Mouse (Mus musculus): Measurements from ENCODE around the gene Ccdc71. TPM values are rescaled to one million over a fixed set of nuclear protein-coding genes. Genes with fewer than 3 reads are reported as not detected.

The Ccdc71 gene
- polyA plus RNA-seq, 1 experiment from 2014 or later, result 48.6 TPM

- DNase-seq (ENCODE audit: low spot score), result no peak
- Histone ChIP-seq H3K9ac (ENCODE audit: low read depth, low read length) (no peak overlapping the region), H3K36me3 (ENCODE audit: control insufficient read depth, insufficient read depth, low read length) (peaks cover 18% of the 10 kb centered on the region), H3K4me1 (replicated peaks; ENCODE audit: control insufficient read depth, insufficient read depth, low read length) (peaks cover 11% of the 10 kb centered on the region), H3K27me3 (replicated peaks; ENCODE audit: control insufficient read depth, insufficient read depth, low read length) (no peaks in the 10 kb centered on the region), H3K9me3 (ENCODE audit: control insufficient read depth, low read length) (no peaks in the 10 kb centered on the region), H3K4me2 (no peak overlapping the region), H3K4me3 (ENCODE audit: low read depth, low read length) (no peak overlapping the region), H3K27ac (ENCODE audit: low read depth, low read length) (no peak overlapping the region)
- 77% methylated on average over 2 of the region's 2 CpGs for WGBS
- ATAC-seq (replicated peaks; ENCODE audit: low FRiP score), result no peak
Observed at GRCm38 (mm10) chr9:108466219-108466618, 5.9 kb downstream of the Ccdc71 start.

- H3K4me2 ChIP-seq, result no peak overlapping the region
- no peak overlapping the region for H3K27ac ChIP-seq (ENCODE audit: low read depth, low read length)
- no peak for DNase-seq (ENCODE audit: low spot score)
- peaks cover 3% of the 10 kb centered on the region; the same call in 1 of the 2 replicates for H3K36me3 ChIP-seq (ENCODE audit: control insufficient read depth, insufficient read depth, low read length)
- H3K27me3 ChIP-seq (replicated peaks; ENCODE audit: control insufficient read depth, insufficient read depth, low read length), result no peaks in the 10 kb centered on the region
- H3K9me3 ChIP-seq (ENCODE audit: control insufficient read depth, low read length), result no peaks in the 10 kb centered on the region
- no peak overlapping the region for H3K4me3 ChIP-seq (ENCODE audit: low read depth, low read length)
- H3K4me1 ChIP-seq (replicated peaks; ENCODE audit: control insufficient read depth, insufficient read depth, low read length), result no peaks in the 10 kb centered on the region
- no peak for ATAC-seq (replicated peaks; ENCODE audit: low FRiP score)
- WGBS, result 66% methylated on average over 5 of the region's 5 CpGs
- H3K9ac ChIP-seq (ENCODE audit: low read depth, low read length), result no peak overlapping the region
Observed at GRCm38 (mm10) chr9:108469430-108469829, 9.1 kb downstream of the Ccdc71 start.

GRCm38 (mm10) chr9:108469845-108470244, 9.5 kb downstream of the Ccdc71 start:
- Histone ChIP-seq H3K27ac (ENCODE audit: low read depth, low read length) (no peak overlapping the region), H3K4me3 (ENCODE audit: low read depth, low read length) (no peak overlapping the region), H3K9me3 (ENCODE audit: control insufficient read depth, low read length) (no peaks in the 10 kb centered on the region), H3K9ac (ENCODE audit: low read depth, low read length) (no peak overlapping the region), H3K4me2 (no peak overlapping the region), H3K4me1 (replicated peaks; ENCODE audit: control insufficient read depth, insufficient read depth, low read length) (no peaks in the 10 kb centered on the region), H3K36me3 (ENCODE audit: control insufficient read depth, insufficient read depth, low read length) (peaks cover 2% of the 10 kb centered on the region; the same call in 1 of the 2 replicates), H3K27me3 (replicated peaks; ENCODE audit: control insufficient read depth, insufficient read depth, low read length) (no peaks in the 10 kb centered on the region)
- 60% methylated on average over 4 of the region's 4 CpGs for WGBS
- ATAC-seq (replicated peaks; ENCODE audit: low FRiP score), result no peak
- DNase-seq (ENCODE audit: low spot score), result no peak

GRCm38 (mm10) chr9:108474528-108474927, 14.2 kb downstream of the Ccdc71 start:
- Histone ChIP-seq H3K27ac (ENCODE audit: low read depth, low read length) (no peak overlapping the region), H3K27me3 (replicated peaks; ENCODE audit: control insufficient read depth, insufficient read depth, low read length) (no peaks in the 10 kb centered on the region), H3K36me3 (ENCODE audit: control insufficient read depth, insufficient read depth, low read length) (no peaks in the 10 kb centered on the region; the same call in 1 of the 2 replicates), H3K9me3 (ENCODE audit: control insufficient read depth, low read length) (no peaks in the 10 kb centered on the region), H3K4me2 (no peak overlapping the region), H3K9ac (ENCODE audit: low read depth, low read length) (no peak overlapping the region), H3K4me3 (ENCODE audit: low read depth, low read length) (no peak overlapping the region), H3K4me1 (replicated peaks; ENCODE audit: control insufficient read depth, insufficient read depth, low read length) (peaks cover 11% of the 10 kb centered on the region)
- DNase-seq (ENCODE audit: low spot score) (no peak), ATAC-seq (replicated peaks; ENCODE audit: low FRiP score) (no peak)
- WGBS, result 47% methylated on average over 1 of the region's 1 CpGs

GRCm38 (mm10) chr9:108478638-108479156, 18.4 kb downstream of the Ccdc71 start:
- WGBS, result 2% methylated on average over 20 of the region's 20 CpGs
- Histone ChIP-seq H3K9ac (ENCODE audit: low read depth, low read length) (peak overlapping the region; percentile 32), H3K27ac (ENCODE audit: low read depth, low read length) (peak overlapping the region; percentile 53; the same call in 1 of the 2 replicates), H3K9me3 (ENCODE audit: control insufficient read depth, low read length) (no peaks in the 10 kb centered on the region), H3K4me2 (peak overlapping the region; percentile 73), H3K4me1 (replicated peaks; ENCODE audit: control insufficient read depth, insufficient read depth, low read length) (peaks cover 16% of the 10 kb centered on the region), H3K27me3 (replicated peaks; ENCODE audit: control insufficient read depth, insufficient read depth, low read length) (no peaks in the 10 kb centered on the region), H3K4me3 (ENCODE audit: low read depth, low read length) (peak overlapping the region; percentile 47), H3K36me3 (ENCODE audit: control insufficient read depth, insufficient read depth, low read length) (peaks cover 6% of the 10 kb centered on the region)
- DNase-seq (ENCODE audit: low spot score), result peak; percentile 73
- ATAC-seq (replicated peaks; ENCODE audit: low FRiP score), result peak; percentile 52; the same call in 1 of the 2 replicates

GRCm38 (mm10) chr9:108479241-108479640, 18.9 kb downstream of the Ccdc71 start:
- ATAC-seq (replicated peaks; ENCODE audit: low FRiP score) (no peak), DNase-seq (ENCODE audit: low spot score) (no peak)
- no peak overlapping the region for H3K9ac ChIP-seq (ENCODE audit: low read depth, low read length)
- 38% methylated on average over 11 of the region's 11 CpGs for WGBS
- no peaks in the 10 kb centered on the region for H3K9me3 ChIP-seq (ENCODE audit: control insufficient read depth, low read length)
- H3K4me3 ChIP-seq (ENCODE audit: low read depth, low read length), result peak overlapping the region; percentile 47; the same call in 1 of the 2 replicates
- H3K4me1 ChIP-seq (replicated peaks; ENCODE audit: control insufficient read depth, insufficient read depth, low read length), result peaks cover 16% of the 10 kb centered on the region
- H3K4me2 ChIP-seq, result peak overlapping the region; percentile 73
- no peaks in the 10 kb centered on the region for H3K27me3 ChIP-seq (replicated peaks; ENCODE audit: control insufficient read depth, insufficient read depth, low read length)
- H3K27ac ChIP-seq (ENCODE audit: low read depth, low read length), result peak overlapping the region; percentile 53; the same call in 1 of the 2 replicates
- peaks cover 8% of the 10 kb centered on the region for H3K36me3 ChIP-seq (ENCODE audit: control insufficient read depth, insufficient read depth, low read length)

- 19% methylated on average over 10 of the region's 10 CpGs for WGBS
- ATAC-seq (replicated peaks; ENCODE audit: low FRiP score) (peak; percentile 37), DNase-seq (ENCODE audit: low spot score) (no peak)
Observed at GRCm38 (mm10) chr9:108479721-108480351, 19.5 kb downstream of the Ccdc71 start, which contains the start of gene Lamb2. Gene Lamb2 (plus strand): TSS chr9:108479736.

GRCm38 (mm10) chr9:108480813-108481519, 20.6 kb downstream of the Ccdc71 start:
- no peak for DNase-seq (ENCODE audit: low spot score)
- 89% methylated on average over 28 of the region's 28 CpGs for WGBS
- H3K9ac ChIP-seq (ENCODE audit: low read depth, low read length), result no peak overlapping the region
- no peak overlapping the region for H3K27ac ChIP-seq (ENCODE audit: low read depth, low read length)
- no peak overlapping the region for H3K4me2 ChIP-seq
- H3K4me1 ChIP-seq (replicated peaks; ENCODE audit: control insufficient read depth, insufficient read depth, low read length), result peaks cover 16% of the 10 kb centered on the region
- H3K36me3 ChIP-seq (ENCODE audit: control insufficient read depth, insufficient read depth, low read length), result peaks cover 14% of the 10 kb centered on the region
- H3K27me3 ChIP-seq (replicated peaks; ENCODE audit: control insufficient read depth, insufficient read depth, low read length), result no peaks in the 10 kb centered on the region
- ATAC-seq (replicated peaks; ENCODE audit: low FRiP score), result no peak
- H3K4me3 ChIP-seq (ENCODE audit: low read depth, low read length), result no peak overlapping the region
- H3K9me3 ChIP-seq (ENCODE audit: control insufficient read depth, low read length), result no peaks in the 10 kb centered on the region

More at GRCm38 (mm10) chr9:108479721-108480351, 19.5 kb downstream of the Ccdc71 start, which contains the start of gene Lamb2:
- Histone ChIP-seq H3K36me3 (ENCODE audit: control insufficient read depth, insufficient read depth, low read length) (peaks cover 8% of the 10 kb centered on the region), H3K9ac (ENCODE audit: low read depth, low read length) (peak within 1 kb of the TSS; percentile 38), H3K9me3 (ENCODE audit: control insufficient read depth, low read length) (no peaks in the 10 kb centered on the region), H3K4me1 (replicated peaks; ENCODE audit: control insufficient read depth, insufficient read depth, low read length) (peaks cover 16% of the 10 kb centered on the region), H3K27me3 (replicated peaks; ENCODE audit: control insufficient read depth, insufficient read depth, low read length) (no peaks in the 10 kb centered on the region), H3K4me2 (peak within 1 kb of the TSS; percentile 73), H3K27ac (ENCODE audit: low read depth, low read length) (peak within 1 kb of the TSS; percentile 53; the same call in 1 of the 2 replicates), H3K4me3 (ENCODE audit: low read depth, low read length) (peak within 1 kb of the TSS; percentile 48)
